ENCODE assay signal across 8 mouse cellular contexts in genomic region chr7:45555787-45556186, GRCm38 (mm10). TPM values are rescaled to one million over a fixed set of nuclear protein-coding genes. Genes with fewer than 3 reads are reported as not detected.
DNase-seq lines count a peak whose midpoint lies in the region; ATAC-seq lines count a peak whose summit lies in the region.

No protein-coding gene starts in this region.

- H3K9ac ChIP-seq in kidney, embryonic 14.5 days (ENCODE audit: low read depth, low read length) = no peak overlapping the region
- no peak overlapping the region for H3K9ac ChIP-seq in liver, embryonic 13.5 days

- DNase-seq in A20 (ENCODE audit: low read depth, low spot score) = peak; percentile 84
- DNase-seq in MN1 (ENCODE audit: low spot score) = peak; percentile 78
- DNase-seq in cerebellum, adult 9-10 months = peak; percentile 87
- peak; percentile 74 to 81 for DNase-seq in gastrocnemius, adult 8-10 months (ENCODE audit: low spot score in 2 of 2)
- DNase-seq in liver, embryonic 13.5 days = peak; percentile 74
- DNase-seq in retina, postnatal 1 day = peak; percentile 79
- peak; percentile 93 for DNase-seq in thymus, postnatal 4 days

- H3K27ac ChIP-seq in kidney, embryonic 14.5 days (ENCODE audit: low read depth, low read length) = peak overlapping the region; percentile 37; the same call in 1 of the 2 replicates
- no peak overlapping the region for H3K27ac ChIP-seq in liver, embryonic 13.5 days

- H3K9me3 ChIP-seq in kidney, embryonic 14.5 days (ENCODE audit: control insufficient read depth, low read length) = no peaks in the 10 kb centered on the region
- H3K9me3 ChIP-seq in liver, embryonic 13.5 days (replicated peaks) = no peaks in the 10 kb centered on the region

- no peak for ATAC-seq in kidney, embryonic 14.5 days (ENCODE audit: low FRiP score, low TSS enrichment)
- no peak for ATAC-seq in liver, embryonic 13.5 days (ENCODE audit: low read depth)

- H3K4me2 ChIP-seq in kidney, embryonic 14.5 days (replicated peaks; ENCODE audit: low read depth, low read length) = no peak overlapping the region
- no peak overlapping the region for H3K4me2 ChIP-seq in liver, embryonic 13.5 days

- H3K4me3 ChIP-seq in kidney, embryonic 14.5 days (ENCODE audit: low read length) = no peak overlapping the region
- H3K4me3 ChIP-seq in liver, embryonic 13.5 days (replicated peaks) = no peak overlapping the region

- 31% methylated on average over 8 of the region's 8 CpGs for WGBS in kidney, embryonic 14.5 days
- WGBS in liver, embryonic 13.5 days (ENCODE audit: insufficient replicate concordance) = 16% methylated on average over 8 of the region's 8 CpGs

- peaks cover 8% of the 10 kb centered on the region for H3K4me1 ChIP-seq in kidney, embryonic 14.5 days (ENCODE audit: control insufficient read depth, insufficient read depth, low read length)
- H3K4me1 ChIP-seq in liver, embryonic 13.5 days (replicated peaks) = peaks cover 27% of the 10 kb centered on the region

- H3K36me3 ChIP-seq in kidney, embryonic 14.5 days (ENCODE audit: control insufficient read depth, insufficient read depth, low read length) = no peaks in the 10 kb centered on the region
- no peaks in the 10 kb centered on the region for H3K36me3 ChIP-seq in liver, embryonic 13.5 days

- no peaks in the 10 kb centered on the region for H3K27me3 ChIP-seq in kidney, embryonic 14.5 days (ENCODE audit: control insufficient read depth, insufficient read depth, low read length)
- H3K27me3 ChIP-seq in liver, embryonic 13.5 days = no peaks in the 10 kb centered on the region

RNA-seq across cellular contexts. Expression of gene Hsd17b14, which starts 1.1 kb away (rescaled TPM):
- 1 to 10 TPM in 1 of 4 experiments, under 1 TPM in 2, not detected in 1; 0.52 to 2.8 (median 0.56) TPM for total RNA-seq in gastrocnemius, adult 8-10 months (2022)
- polyA plus RNA-seq in kidney, embryonic 14.5 days (2014; fragmentation: Nextera tagmentation; extraction: Ambion mirVana) = 12.8 and 13.5 TPM in 2 replicates
- polyA plus RNA-seq in liver, embryonic 13.5 days (2015; fragmentation: Nextera tagmentation; extraction: Ambion mirVana) = 1.3 and 1.9 TPM in 2 replicates

RNA-seq across cellular contexts. Expression of gene Bcat2, which starts 14.2 kb away (rescaled TPM):
- total RNA-seq in gastrocnemius, adult 8-10 months (2022) = 100 to 1,000 TPM in 1 of 4 experiments, 10 to 100 TPM in 3; 82.2 to 107 (median 91.8) TPM
- polyA plus RNA-seq in kidney, embryonic 14.5 days (2014; fragmentation: Nextera tagmentation; extraction: Ambion mirVana) = 61.1 and 73.7 TPM in 2 replicates
- 44.1 and 45.4 TPM in 2 replicates for polyA plus RNA-seq in liver, embryonic 13.5 days (2015; fragmentation: Nextera tagmentation; extraction: Ambion mirVana)

RNA-seq across cellular contexts. Expression of gene Plekha4, which starts 29.7 kb away (rescaled TPM):
- total RNA-seq in gastrocnemius, adult 8-10 months (2022) = 1 to 10 TPM; 1.4 to 5.4 (median 4.6) TPM
- 4.7 and 5.1 TPM in 2 replicates for polyA plus RNA-seq in kidney, embryonic 14.5 days (2014; fragmentation: Nextera tagmentation; extraction: Ambion mirVana)
- polyA plus RNA-seq in liver, embryonic 13.5 days (2015; fragmentation: Nextera tagmentation; extraction: Ambion mirVana) = 0.43 and 0.52 TPM in 2 replicates

RNA-seq across cellular contexts. Expression of gene Ppp1r15a, which starts 29.7 kb away (rescaled TPM):
- 10 to 100 TPM; 19.6 to 34.3 (median 29.4) TPM for total RNA-seq in gastrocnemius, adult 8-10 months (2022)
- 13.4 and 15.7 TPM in 2 replicates for polyA plus RNA-seq in kidney, embryonic 14.5 days (2014; fragmentation: Nextera tagmentation; extraction: Ambion mirVana)
- polyA plus RNA-seq in liver, embryonic 13.5 days (2015; fragmentation: Nextera tagmentation; extraction: Ambion mirVana) = 180 and 197 TPM in 2 replicates

RNA-seq across cellular contexts. Expression of gene Nucb1, which starts 45.6 kb away (rescaled TPM):
- 10 to 100 TPM; 51.1 to 66.1 (median 56.8) TPM for total RNA-seq in gastrocnemius, adult 8-10 months (2022)
- 141 and 190 TPM in 2 replicates for polyA plus RNA-seq in kidney, embryonic 14.5 days (2014; fragmentation: Nextera tagmentation; extraction: Ambion mirVana)
- polyA plus RNA-seq in liver, embryonic 13.5 days (2015; fragmentation: Nextera tagmentation; extraction: Ambion mirVana) = 110 and 127 TPM in 2 replicates
